Mouse (Mus musculus) E14TG2a.4 (cell line): Measurements from ENCODE around the gene Sirt2.
A peak's percentile ranks its signal among the peaks of the same experiment; 100 is the strongest.

Source experiments
- H3K27me3 ChIP-seq: 2 replicates; pipeline ENCODE4 v1.6.1; 2014; ENCODE audit warnings: low read length, control low read depth; ENCODE audit not compliant: insufficient read depth
- H3K36me3 ChIP-seq: 2 replicates; pipeline ENCODE4 v1.6.1; 2014; ENCODE audit warnings: low read length, control low read depth; ENCODE audit not compliant: insufficient read depth
- H3K4me1 ChIP-seq: replicated peaks from 2 replicates; pipeline ENCODE4 v1.6.1; 2014; ENCODE audit warnings: low read depth, low read length, control low read depth
- H3K4me3 ChIP-seq: replicated peaks from 2 replicates; pipeline ENCODE4 v1.5.1; 2014; ENCODE audit warnings: mild to moderate bottlenecking, low read length
- H3K9me3 ChIP-seq: 2 replicates; pipeline ENCODE4 v1.6.1; 2014; ENCODE audit warnings: low read length, control low read depth
- CTCF ChIP-seq: conservative IDR thresholded peaks from 2 replicates; pipeline ENCODE4 v1.5.1; 2014; ENCODE audit warnings: low read length
- NANOG ChIP-seq: IDR thresholded peaks from 2 replicates; pipeline ENCODE4 v1.6.1; 2014; ENCODE audit warnings: borderline replicate concordance, low read length, mixed read lengths
- POU5F1 ChIP-seq: IDR thresholded peaks from 2 replicates; pipeline ENCODE4 v1.6.1; 2014; ENCODE audit warnings: low read length, borderline replicate concordance

Gene Sirt2

GRCm38 (mm10) chr7:28727649-28728340 is 38.7 kb upstream of the Sirt2 start:
- no peak overlapping the region for H3K4me3 ChIP-seq
- H3K27me3 ChIP-seq, result no peaks in the 10 kb centered on the region
- peaks cover 4% of the 10 kb centered on the region; the same call in 1 of the 2 replicates for H3K36me3 ChIP-seq
- peaks cover 9% of the 10 kb centered on the region for H3K4me1 ChIP-seq
- TF ChIP-seq NANOG (no peak), POU5F1 (no peak), CTCF (no peak)
- H3K9me3 ChIP-seq, result peaks cover 28% of the 10 kb centered on the region

- Histone ChIP-seq H3K9me3 (peaks cover 8% of the 10 kb centered on the region), H3K4me3 (peak overlapping the region; percentile 81)
- TF ChIP-seq CTCF (no peak), NANOG (no peak), POU5F1 (no peak)
Observed at GRCm38 (mm10) chr7:28732341-28733142, 34.0 kb upstream of the Sirt2 start.

GRCm38 (mm10) chr7:28733211-28733610 is 33.3 kb upstream of the Sirt2 start:
- Histone ChIP-seq H3K27me3 (no peaks in the 10 kb centered on the region), H3K4me1 (peaks cover 57% of the 10 kb centered on the region), H3K4me3 (peak overlapping the region; percentile 81), H3K36me3 (peaks cover 21% of the 10 kb centered on the region), H3K9me3 (peaks cover 8% of the 10 kb centered on the region)
- no peak for TF ChIP-seq NANOG
- TF ChIP-seq POU5F1, result no peak
- no peak for TF ChIP-seq CTCF

More at GRCm38 (mm10) chr7:28732341-28733142, 34.0 kb upstream of the Sirt2 start:
- Histone ChIP-seq H3K27me3 (no peaks in the 10 kb centered on the region), H3K4me1 (peaks cover 54% of the 10 kb centered on the region), H3K36me3 (peaks cover 15% of the 10 kb centered on the region)

- Histone ChIP-seq H3K27me3 (no peaks in the 10 kb centered on the region), H3K9me3 (peaks cover 8% of the 10 kb centered on the region), H3K4me3 (peak overlapping the region; percentile 76), H3K36me3 (peaks cover 44% of the 10 kb centered on the region), H3K4me1 (peaks cover 81% of the 10 kb centered on the region)
- TF ChIP-seq NANOG (no peak), POU5F1 (no peak), CTCF (no peak)
Observed at GRCm38 (mm10) chr7:28735701-28736100, 30.8 kb upstream of the Sirt2 start.

- Histone ChIP-seq H3K4me3 (peak overlapping the region; percentile 98), H3K4me1 (peaks cover 67% of the 10 kb centered on the region), H3K27me3 (no peaks in the 10 kb centered on the region), H3K36me3 (peaks cover 54% of the 10 kb centered on the region), H3K9me3 (no peaks in the 10 kb centered on the region)
- no peak for TF ChIP-seq POU5F1
- no peak for TF ChIP-seq NANOG
- TF ChIP-seq CTCF, result no peak
Observed at GRCm38 (mm10) chr7:28739829-28740228, 26.7 kb upstream of the Sirt2 start.

- no peaks in the 10 kb centered on the region for H3K27me3 ChIP-seq
- H3K9me3 ChIP-seq, result no peaks in the 10 kb centered on the region
- H3K4me1 ChIP-seq, result peaks cover 58% of the 10 kb centered on the region
- peaks cover 65% of the 10 kb centered on the region for H3K36me3 ChIP-seq
- TF ChIP-seq CTCF (no peak), NANOG (no peak), POU5F1 (no peak)
- peak overlapping the region; percentile 98 for H3K4me3 ChIP-seq
Observed at GRCm38 (mm10) chr7:28740949-28741348, 25.6 kb upstream of the Sirt2 start.

GRCm38 (mm10) chr7:28741368-28741708 is 25.2 kb upstream of the Sirt2 start:
- Histone ChIP-seq H3K27me3 (no peaks in the 10 kb centered on the region), H3K4me1 (peaks cover 54% of the 10 kb centered on the region), H3K4me3 (peak overlapping the region; percentile 98), H3K36me3 (peaks cover 66% of the 10 kb centered on the region), H3K9me3 (no peaks in the 10 kb centered on the region)
- TF ChIP-seq POU5F1, result no peak
- TF ChIP-seq NANOG, result no peak
- TF ChIP-seq CTCF, result no peak

- Histone ChIP-seq H3K36me3 (peaks cover 66% of the 10 kb centered on the region), H3K4me3 (peak within 1 kb of the TSS; percentile 98), H3K4me1 (peaks cover 49% of the 10 kb centered on the region), H3K9me3 (no peaks in the 10 kb centered on the region), H3K27me3 (no peaks in the 10 kb centered on the region)
- TF ChIP-seq POU5F1 (no peak), NANOG (no peak), CTCF (peak; percentile 50)
Observed at GRCm38 (mm10) chr7:28741709-28742438, 24.7 kb upstream of the Sirt2 start, which contains the start of the genes Mrps12 and Sars2. TSS of gene Mrps12 (minus strand) at chr7:28741820. TSS of gene Sars2 (plus strand) at chr7:28741992.
